Mouse (Mus musculus): ENCODE data around the gene Mat2a. TPM values are rescaled to one million over a fixed set of nuclear protein-coding genes. Genes with fewer than 3 reads are reported as not detected.

Gene Mat2a
- polyA plus RNA-seq, 1 experiment from 2014 or later, result 300 TPM

DNA sequence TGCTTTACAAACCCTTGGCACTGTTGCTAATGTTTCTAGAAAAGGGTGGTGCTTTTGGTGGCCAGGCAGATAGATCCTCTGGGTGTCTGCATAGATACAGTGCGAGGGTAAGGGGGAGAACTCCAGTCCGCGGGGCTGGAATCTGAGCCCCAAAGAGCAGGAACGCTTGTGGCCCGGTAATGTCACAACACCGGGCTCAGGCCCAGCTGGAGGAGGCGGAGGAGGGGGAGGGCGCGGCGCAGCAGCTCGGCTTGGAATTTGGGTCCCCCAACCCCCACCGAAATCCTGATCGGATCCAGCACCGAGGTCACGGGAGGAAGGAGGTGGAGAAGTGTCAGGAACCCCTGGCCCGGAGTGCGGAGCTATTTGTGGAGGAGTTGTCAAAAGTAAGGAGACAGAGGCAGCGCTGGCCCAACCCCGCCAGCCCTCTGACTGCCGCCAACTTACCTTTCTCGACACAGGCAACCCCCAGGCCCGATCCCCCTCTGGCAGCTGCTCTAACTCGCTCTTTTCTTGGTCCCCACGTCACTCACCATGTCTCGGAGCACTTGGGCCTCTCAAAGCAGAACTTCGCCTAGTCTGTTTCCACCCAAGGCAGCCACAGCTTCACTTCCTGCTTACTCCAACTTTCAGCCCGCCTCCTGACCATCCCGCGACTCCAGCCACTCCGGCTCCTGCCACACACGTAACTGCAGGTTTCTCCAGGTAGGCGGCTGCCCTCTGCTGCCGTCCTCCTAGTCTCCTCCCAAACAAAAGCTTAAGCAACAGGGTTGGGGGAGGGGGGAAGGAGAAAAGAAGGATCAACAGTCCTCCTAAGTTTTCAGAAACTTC, 49.2 kb downstream of the Mat2a start, which contains the start of gene Vamp8:
Gene Vamp8, minus strand, starts transcription at position 763 of the 831 bp plus-strand sequence.
- ATAC-seq, result peak; percentile 45; the same call in 1 of the 2 replicates
- Histone ChIP-seq H3K27ac (ENCODE audit: low read depth, low read length) (peak within 1 kb of the TSS; percentile 40), H3K4me3 (ENCODE audit: low read length) (peak within 1 kb of the TSS; percentile 29), H3K27me3 (replicated peaks; ENCODE audit: control insufficient read depth, insufficient read depth, low read length) (peaks cover 3% of the 10 kb centered on the region), H3K4me2 (ENCODE audit: low read length) (peak within 1 kb of the TSS; percentile 54), H3K36me3 (ENCODE audit: control insufficient read depth, insufficient read depth, low read length) (no peaks in the 10 kb centered on the region), H3K9me3 (ENCODE audit: control insufficient read depth, low read length) (no peaks in the 10 kb centered on the region), H3K9ac (ENCODE audit: low read depth, low read length) (peak within 1 kb of the TSS; percentile 28), H3K4me1 (ENCODE audit: control insufficient read depth, insufficient read depth, low read depth, low read length) (peaks cover 10% of the 10 kb centered on the region; the same call in 1 of the 2 replicates)
- 3% methylated on average over 31 of the region's 33 CpGs for WGBS

DNA sequence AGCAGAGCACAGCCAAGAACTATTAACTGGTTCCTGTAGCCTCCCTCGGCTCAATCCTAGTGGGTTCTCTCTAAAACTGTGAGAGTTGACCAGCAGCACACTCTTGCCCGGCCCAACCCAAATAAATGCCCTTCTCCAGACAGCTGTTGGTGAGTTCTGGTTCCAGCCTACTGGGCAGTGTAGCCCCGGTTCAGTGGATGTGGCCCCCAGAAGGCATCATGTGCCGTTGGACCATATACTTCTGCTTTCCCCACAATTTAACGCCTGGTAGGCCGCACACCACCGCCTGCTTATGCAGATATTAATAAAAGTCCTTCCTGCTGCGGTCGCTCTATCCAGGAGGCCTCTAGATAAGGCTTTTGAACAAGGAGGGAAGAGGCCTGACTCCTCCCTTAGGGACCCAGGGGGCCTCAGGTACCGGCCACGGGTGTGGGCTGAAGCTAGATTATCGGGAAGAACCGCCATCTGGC, 49.9 kb downstream of the Mat2a start:
- peak overlapping the region; percentile 29 for H3K4me3 ChIP-seq (ENCODE audit: low read length)
- H3K4me1 ChIP-seq (ENCODE audit: control insufficient read depth, insufficient read depth, low read depth, low read length), result peaks cover 10% of the 10 kb centered on the region; the same call in 1 of the 2 replicates
- peaks cover 3% of the 10 kb centered on the region for H3K27me3 ChIP-seq (replicated peaks; ENCODE audit: control insufficient read depth, insufficient read depth, low read length)
- 0 out of 2 replicates have a peak overlapping the region, but pooled peaks have one; percentile 7 for H3K27ac ChIP-seq (ENCODE audit: low read depth, low read length)
- WGBS, result 37% methylated on average over 13 of the region's 13 CpGs
- ATAC-seq, result peak; percentile 24; the same call in 1 of the 2 replicates
- H3K36me3 ChIP-seq (ENCODE audit: control insufficient read depth, insufficient read depth, low read length), result no peaks in the 10 kb centered on the region
- peak overlapping the region; percentile 54 for H3K4me2 ChIP-seq (ENCODE audit: low read length)
- peak overlapping the region; percentile 28 for H3K9ac ChIP-seq (ENCODE audit: low read depth, low read length)
- no peaks in the 10 kb centered on the region for H3K9me3 ChIP-seq (ENCODE audit: control insufficient read depth, low read length)

DNA sequence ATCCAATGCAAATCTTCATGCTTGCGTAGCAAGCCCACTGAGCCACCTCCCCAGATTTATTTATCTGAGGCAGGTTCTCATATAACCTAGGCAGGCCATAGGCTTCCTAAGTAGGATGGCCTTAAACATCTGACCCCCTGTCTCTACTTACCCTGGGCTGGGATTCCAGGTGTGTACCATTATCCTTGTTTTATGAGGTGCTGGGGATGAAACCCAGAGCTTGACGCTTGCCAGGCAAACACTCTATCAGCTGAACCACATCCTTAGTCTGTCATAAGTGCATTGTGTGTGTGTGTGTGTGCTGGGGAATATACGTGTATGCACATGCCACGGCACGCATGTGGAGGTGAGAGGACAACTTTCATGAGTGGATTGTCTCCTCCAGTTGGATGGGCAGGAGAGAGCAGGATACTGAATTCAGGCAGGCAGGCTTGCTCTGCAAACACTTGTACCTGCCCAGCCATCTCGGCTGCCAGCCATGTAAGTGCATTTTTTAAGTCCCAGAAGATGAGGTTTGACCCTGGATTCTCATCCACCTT, 50.5 kb downstream of the Mat2a start:
- H3K4me2 ChIP-seq (ENCODE audit: low read length), result no peak overlapping the region
- H3K9me3 ChIP-seq (ENCODE audit: control insufficient read depth, low read length), result no peaks in the 10 kb centered on the region
- H3K27ac ChIP-seq (ENCODE audit: low read depth, low read length), result no peak overlapping the region
- H3K4me3 ChIP-seq (ENCODE audit: low read length), result no peak overlapping the region
- peaks cover 10% of the 10 kb centered on the region; the same call in 1 of the 2 replicates for H3K4me1 ChIP-seq (ENCODE audit: control insufficient read depth, insufficient read depth, low read depth, low read length)
- peaks cover 3% of the 10 kb centered on the region for H3K27me3 ChIP-seq (replicated peaks; ENCODE audit: control insufficient read depth, insufficient read depth, low read length)
- no peak overlapping the region for H3K9ac ChIP-seq (ENCODE audit: low read depth, low read length)
- WGBS, result 91% methylated on average over 6 of the region's 6 CpGs
- H3K36me3 ChIP-seq (ENCODE audit: control insufficient read depth, insufficient read depth, low read length), result no peaks in the 10 kb centered on the region
- no peak for ATAC-seq

DNA sequence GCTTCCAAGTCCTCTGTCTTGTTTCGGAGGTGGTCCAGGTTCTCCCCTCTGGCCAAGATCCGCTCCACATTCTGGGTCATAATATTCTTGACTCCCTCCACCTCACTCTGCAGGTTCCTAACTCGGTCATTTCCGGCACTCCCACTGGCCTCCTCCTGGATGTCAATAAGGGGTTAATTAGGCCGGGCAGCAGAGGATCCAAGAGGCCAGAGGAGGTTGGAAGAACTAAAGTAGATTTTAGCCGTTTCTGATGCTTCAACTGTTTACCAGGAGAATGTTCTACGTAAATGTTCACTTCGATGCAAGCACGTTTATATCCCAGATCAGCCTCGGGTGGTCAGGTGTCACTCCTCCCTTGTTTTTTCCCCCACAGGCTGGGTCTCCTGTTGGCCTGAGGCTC, 51.1 kb downstream of the Mat2a start:
- Histone ChIP-seq H3K36me3 (ENCODE audit: control insufficient read depth, insufficient read depth, low read length) (no peaks in the 10 kb centered on the region), H3K9ac (ENCODE audit: low read depth, low read length) (no peak overlapping the region), H3K27ac (ENCODE audit: low read depth, low read length) (no peak overlapping the region), H3K9me3 (ENCODE audit: control insufficient read depth, low read length) (no peaks in the 10 kb centered on the region), H3K27me3 (replicated peaks; ENCODE audit: control insufficient read depth, insufficient read depth, low read length) (peaks cover 3% of the 10 kb centered on the region), H3K4me2 (ENCODE audit: low read length) (no peak overlapping the region), H3K4me1 (ENCODE audit: control insufficient read depth, insufficient read depth, low read depth, low read length) (peaks cover 10% of the 10 kb centered on the region; the same call in 1 of the 2 replicates), H3K4me3 (ENCODE audit: low read length) (no peak overlapping the region)
- ATAC-seq, result no peak
- 79% methylated on average over 10 of the region's 10 CpGs for WGBS

DNA sequence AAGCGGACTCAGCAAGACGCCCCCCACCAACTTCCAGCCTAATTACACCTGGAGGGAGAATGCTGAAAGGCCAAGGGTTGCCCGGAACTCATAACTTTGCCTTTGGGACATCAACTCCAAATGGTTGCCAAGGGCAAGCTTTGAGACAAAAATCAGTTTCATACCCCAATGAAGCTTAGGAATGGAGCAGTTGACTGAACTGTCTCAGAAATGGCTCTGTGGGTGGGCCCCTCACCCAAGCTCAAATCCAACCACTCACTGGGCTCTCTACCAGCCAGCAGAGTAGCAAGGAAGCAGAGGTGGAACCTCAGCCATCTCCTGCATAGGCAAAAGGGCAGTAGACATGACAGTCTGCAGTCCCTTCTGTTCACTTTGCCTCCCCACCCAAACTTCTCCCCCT, 51.5 kb downstream of the Mat2a start:
- no peaks in the 10 kb centered on the region for H3K36me3 ChIP-seq (ENCODE audit: control insufficient read depth, insufficient read depth, low read length)
- no peak overlapping the region for H3K9ac ChIP-seq (ENCODE audit: low read depth, low read length)
- H3K4me1 ChIP-seq (ENCODE audit: control insufficient read depth, insufficient read depth, low read depth, low read length), result peaks cover 10% of the 10 kb centered on the region; the same call in 1 of the 2 replicates
- H3K27me3 ChIP-seq (replicated peaks; ENCODE audit: control insufficient read depth, insufficient read depth, low read length), result peaks cover 3% of the 10 kb centered on the region
- 76% methylated on average over 3 of the region's 3 CpGs for WGBS
- H3K9me3 ChIP-seq (ENCODE audit: control insufficient read depth, low read length), result no peaks in the 10 kb centered on the region
- H3K27ac ChIP-seq (ENCODE audit: low read depth, low read length), result no peak overlapping the region
- no peak for ATAC-seq
- H3K4me3 ChIP-seq (ENCODE audit: low read length), result no peak overlapping the region
- no peak overlapping the region for H3K4me2 ChIP-seq (ENCODE audit: low read length)

DNA sequence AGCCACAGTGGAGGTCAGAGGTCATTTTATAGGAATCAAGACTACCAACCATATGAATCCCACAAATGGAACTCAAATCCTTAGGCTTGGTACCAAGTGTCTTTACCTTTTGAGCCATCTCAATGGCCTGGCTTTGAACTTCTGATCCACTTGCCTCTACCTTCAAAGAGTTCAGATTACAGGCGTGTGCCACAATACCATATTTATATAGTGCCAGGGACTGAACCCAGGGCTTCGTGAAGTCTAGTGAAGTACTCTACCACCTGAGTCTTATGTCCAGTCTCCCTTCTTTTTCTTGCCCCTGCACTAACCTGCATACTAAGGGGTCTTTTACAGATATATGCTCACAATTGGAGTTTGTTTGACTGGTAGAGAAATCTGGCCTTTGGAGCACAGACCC, 52.8 kb downstream of the Mat2a start:
- Histone ChIP-seq H3K4me2 (ENCODE audit: low read length) (no peak overlapping the region), H3K4me1 (ENCODE audit: control insufficient read depth, insufficient read depth, low read depth, low read length) (peaks cover 10% of the 10 kb centered on the region; the same call in 1 of the 2 replicates), H3K36me3 (ENCODE audit: control insufficient read depth, insufficient read depth, low read length) (no peaks in the 10 kb centered on the region), H3K9me3 (ENCODE audit: control insufficient read depth, low read length) (no peaks in the 10 kb centered on the region), H3K27ac (ENCODE audit: low read depth, low read length) (no peak overlapping the region), H3K27me3 (replicated peaks; ENCODE audit: control insufficient read depth, insufficient read depth, low read length) (peaks cover 3% of the 10 kb centered on the region), H3K9ac (ENCODE audit: low read depth, low read length) (no peak overlapping the region), H3K4me3 (ENCODE audit: low read length) (no peak overlapping the region)
- ATAC-seq, result no peak
- WGBS, result 92% methylated on average over 2 of the region's 2 CpGs

DNA sequence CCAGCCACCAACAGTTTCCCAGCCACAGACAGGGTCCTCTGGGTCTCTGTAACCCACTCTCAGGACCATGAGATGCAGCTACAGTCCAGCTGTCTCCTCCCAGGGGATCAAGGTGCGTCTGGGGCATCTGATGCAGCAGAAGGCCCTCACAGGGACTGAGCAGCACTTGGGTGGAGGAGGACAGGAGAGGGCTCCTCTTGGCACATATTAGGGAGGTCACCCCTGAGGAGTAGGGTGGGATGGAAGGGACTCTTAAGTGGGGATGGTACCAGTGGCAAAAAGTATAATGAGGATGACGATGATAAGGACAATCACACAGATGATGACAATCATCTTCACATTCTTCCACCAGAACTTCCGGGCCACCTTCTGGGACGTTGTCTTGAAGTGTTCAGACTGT, 54.1 kb downstream of the Mat2a start:
- no peak for ATAC-seq
- peaks cover 10% of the 10 kb centered on the region for H3K4me1 ChIP-seq (ENCODE audit: control insufficient read depth, insufficient read depth, low read depth, low read length)

DNA sequence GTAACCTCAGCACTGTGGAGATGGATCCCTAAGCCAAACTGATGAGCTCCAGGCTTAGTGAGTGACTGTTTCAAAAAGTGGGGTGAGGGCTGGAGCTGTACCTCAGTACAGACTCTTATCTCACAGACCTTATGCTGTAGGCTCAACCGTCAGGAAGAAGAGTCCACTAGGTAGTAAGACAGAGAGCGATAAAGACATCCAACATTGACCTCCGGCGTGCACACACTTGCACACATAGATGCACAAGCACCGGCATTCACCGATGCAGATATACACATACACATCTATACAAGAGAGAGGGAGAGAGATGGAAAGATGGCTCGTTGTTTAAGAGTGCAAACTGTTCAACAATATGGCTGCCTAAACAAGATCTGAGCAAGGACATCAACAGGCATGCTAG, 55.4 kb downstream of the Mat2a start:
- H3K4me2 ChIP-seq (ENCODE audit: low read length), result no peak overlapping the region
- peaks cover 10% of the 10 kb centered on the region for H3K27me3 ChIP-seq (replicated peaks; ENCODE audit: control insufficient read depth, insufficient read depth, low read length)
- H3K36me3 ChIP-seq (ENCODE audit: control insufficient read depth, insufficient read depth, low read length), result no peaks in the 10 kb centered on the region
- no peaks in the 10 kb centered on the region for H3K9me3 ChIP-seq (ENCODE audit: control insufficient read depth, low read length)
- ATAC-seq, result no peak
- H3K4me3 ChIP-seq (ENCODE audit: low read length), result no peak overlapping the region
- no peak overlapping the region for H3K9ac ChIP-seq (ENCODE audit: low read depth, low read length)
- peaks cover 4% of the 10 kb centered on the region for H3K4me1 ChIP-seq (ENCODE audit: control insufficient read depth, insufficient read depth, low read depth, low read length)
- 96% methylated on average over 7 of the region's 7 CpGs for WGBS
- H3K27ac ChIP-seq (ENCODE audit: low read depth, low read length), result no peak overlapping the region

More for the DNA sequence above, 54.1 kb downstream of the Mat2a start:
- Histone ChIP-seq H3K4me2 (ENCODE audit: low read length) (no peak overlapping the region), H3K27me3 (replicated peaks; ENCODE audit: control insufficient read depth, insufficient read depth, low read length) (peaks cover 2% of the 10 kb centered on the region), H3K27ac (ENCODE audit: low read depth, low read length) (no peak overlapping the region), H3K36me3 (ENCODE audit: control insufficient read depth, insufficient read depth, low read length) (no peaks in the 10 kb centered on the region), H3K9me3 (ENCODE audit: control insufficient read depth, low read length) (no peaks in the 10 kb centered on the region), H3K9ac (ENCODE audit: low read depth, low read length) (no peak overlapping the region), H3K4me3 (ENCODE audit: low read length) (no peak overlapping the region)
- 89% methylated on average over 4 of the region's 4 CpGs for WGBS

DNA sequence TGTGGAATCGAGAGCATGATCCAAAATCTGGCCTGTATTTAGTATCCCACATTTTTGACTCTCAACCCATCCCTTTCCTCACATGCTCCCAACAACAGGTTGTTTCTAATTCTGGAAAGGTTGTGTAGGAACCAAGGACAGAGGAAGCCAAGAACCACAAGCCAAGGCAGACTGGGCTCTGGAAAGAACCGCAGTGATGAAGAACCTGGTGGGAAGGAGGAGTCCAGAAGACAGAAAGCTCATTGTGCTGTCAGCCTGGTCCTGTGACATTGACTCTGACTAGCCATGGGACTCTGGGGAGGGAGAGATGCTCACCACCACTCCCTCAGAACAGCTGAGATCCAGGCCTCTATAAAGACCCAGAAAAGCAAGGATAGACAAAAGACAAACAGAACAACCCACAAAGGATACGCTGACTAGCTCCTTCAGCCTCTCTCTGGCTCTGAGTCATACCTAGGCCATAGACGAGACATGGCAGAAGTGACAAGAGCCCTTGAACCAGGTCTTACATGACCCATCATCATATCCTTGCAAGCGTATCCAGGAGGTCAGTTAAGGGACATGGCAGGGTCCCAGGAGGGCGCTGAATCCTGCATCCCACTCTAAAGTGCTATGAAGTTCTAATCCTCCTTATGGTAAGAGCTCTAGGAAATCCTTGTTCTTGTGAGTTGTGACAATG, 56.1 kb downstream of the Mat2a start:
- Histone ChIP-seq H3K4me1 (ENCODE audit: control insufficient read depth, insufficient read depth, low read depth, low read length) (peaks cover 4% of the 10 kb centered on the region), H3K27ac (ENCODE audit: low read depth, low read length) (no peak overlapping the region), H3K9ac (ENCODE audit: low read depth, low read length) (no peak overlapping the region), H3K9me3 (ENCODE audit: control insufficient read depth, low read length) (no peaks in the 10 kb centered on the region), H3K27me3 (replicated peaks; ENCODE audit: control insufficient read depth, insufficient read depth, low read length) (peaks cover 10% of the 10 kb centered on the region), H3K4me2 (ENCODE audit: low read length) (no peak overlapping the region), H3K4me3 (ENCODE audit: low read length) (no peak overlapping the region), H3K36me3 (ENCODE audit: control insufficient read depth, insufficient read depth, low read length) (no peaks in the 10 kb centered on the region)
- ATAC-seq, result no peak
- 90% methylated on average over 6 of the region's 6 CpGs for WGBS

All from hindbrain, embryonic 16.5 days (tissue).